Mouse (Mus musculus) thymus, postnatal 4 days (tissue): ENCODE results near the gene Mpzl2.
A peak's percentile ranks its signal among the peaks of the same experiment; 100 is the strongest.
"Not testable (repeated sequence)": the region's sequence is repeated elsewhere in the genome, so short reads cannot be mapped to it uniquely, and the experiment has no call there.

ENCODE experiments used
- DNase-seq: peaks from one replicate; pipeline ENCODE4 v3.0.0; 2021

Gene Mpzl2

GRCm38 (mm10) chr9:45037803-45038202, 1.8 kb upstream of the Mpzl2 start:
- not testable (repeated sequence) for DNase-seq

- DNase-seq: no peak
Measured at GRCm38 (mm10) chr9:45040066-45040845, 657 bp downstream of the Mpzl2 start.

- peak; percentile 52 for DNase-seq
Measured at GRCm38 (mm10) chr9:45041131-45041838, 1.7 kb downstream of the Mpzl2 start.

GRCm38 (mm10) chr9:45042056-45042720, 2.6 kb downstream of the Mpzl2 start:
- peak; percentile 58 for DNase-seq

GRCm38 (mm10) chr9:45042947-45043346, 3.3 kb downstream of the Mpzl2 start:
- peak; percentile 42 for DNase-seq

GRCm38 (mm10) chr9:45046973-45047372, 7.4 kb downstream of the Mpzl2 start:
- no peak for DNase-seq

- no peak for DNase-seq
Measured at GRCm38 (mm10) chr9:45048511-45048910, 8.9 kb downstream of the Mpzl2 start.

GRCm38 (mm10) chr9:45049731-45050130, 10.1 kb downstream of the Mpzl2 start:
- DNase-seq: no peak

GRCm38 (mm10) chr9:45050301-45050700, 10.7 kb downstream of the Mpzl2 start:
- DNase-seq: no peak

- peak; percentile 92 for DNase-seq
Measured at GRCm38 (mm10) chr9:45055082-45055713, 15.6 kb downstream of the Mpzl2 start, which contains the start of gene Mpzl3. Mpzl3 (plus strand) TSS chr9:45055186.

- DNase-seq: peak; percentile 55
Measured at GRCm38 (mm10) chr9:45058304-45058940, 18.8 kb downstream of the Mpzl2 start.

GRCm38 (mm10) chr9:45060151-45060550, 20.6 kb downstream of the Mpzl2 start:
- no peak for DNase-seq

GRCm38 (mm10) chr9:45062677-45063076, 23.1 kb downstream of the Mpzl2 start:
- no peak for DNase-seq

- no peak for DNase-seq
Measured at GRCm38 (mm10) chr9:45064421-45064820, 24.8 kb downstream of the Mpzl2 start.

- DNase-seq: no peak
Measured at GRCm38 (mm10) chr9:45066735-45067134, 27.1 kb downstream of the Mpzl2 start.

GRCm38 (mm10) chr9:45071800-45072199, 32.2 kb downstream of the Mpzl2 start:
- DNase-seq: no peak

- no peak for DNase-seq
Measured at GRCm38 (mm10) chr9:45077859-45078258, 38.3 kb downstream of the Mpzl2 start.

- DNase-seq: peak; percentile 60
Measured at GRCm38 (mm10) chr9:45079011-45079410, 39.4 kb downstream of the Mpzl2 start, which contains the start of gene Jaml. Jaml (plus strand) TSS chr9:45079183.

- no peak for DNase-seq
Measured at GRCm38 (mm10) chr9:45083132-45083531, 43.5 kb downstream of the Mpzl2 start.

- no peak for DNase-seq
Measured at GRCm38 (mm10) chr9:45084556-45084955, 45.0 kb downstream of the Mpzl2 start.

GRCm38 (mm10) chr9:45085741-45086690, 46.4 kb downstream of the Mpzl2 start:
- peak; percentile 36 for DNase-seq
